In the genomic region with DNA sequence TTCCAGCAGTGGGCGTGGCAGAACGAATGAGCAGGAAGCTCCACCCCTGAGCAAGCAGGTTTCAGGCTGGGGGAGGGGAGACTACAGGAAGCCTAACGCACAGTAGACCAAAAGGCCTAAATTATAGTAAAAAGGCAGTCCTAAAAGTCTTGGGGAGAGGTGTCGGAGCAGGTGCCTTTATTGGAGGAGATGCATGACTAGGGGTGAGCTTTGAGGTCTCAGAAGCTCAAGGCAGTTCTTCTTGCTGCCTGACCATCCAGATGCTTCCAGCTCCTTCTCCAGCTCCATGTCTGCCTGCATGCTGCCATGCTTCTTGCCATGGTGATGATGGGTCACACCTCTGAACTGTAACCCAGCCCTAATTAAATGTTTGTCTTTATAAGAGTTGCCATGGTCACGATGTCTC, we compare ENCODE assay signal across 14 mouse cellular contexts. TPM values are rescaled to one million over a fixed set of nuclear protein-coding genes. Genes with fewer than 3 reads are reported as not detected.
DNase-seq lines count a peak whose midpoint lies in the region; ATAC-seq and TF ChIP-seq lines count a peak whose summit lies in the region.
"Had no signal": no experiment of that assay in that cellular context is flagged by ENCODE, and none has a peak within 500 bp of the region (broad histone marks: within the 10 kb centered on the region; RNA-seq: fewer than 3 reads in every experiment).

No protein-coding gene starts in this region.

- H3K4me2 ChIP-seq in stomach, embryonic 14.5 days (replicated peaks; ENCODE audit: low read depth, low read length) = no peak overlapping the region
- no peak overlapping the region for H3K4me2 ChIP-seq in stomach, postnatal 0 days (replicated peaks; ENCODE audit: low read depth)
- no peak overlapping the region for H3K4me2 ChIP-seq in intestine, embryonic 15.5 days (replicated peaks)

- TF ChIP-seq EP300 in stomach, postnatal 0 days (optimal IDR thresholded peaks at IDR 0.05) = no peak

- intact Hi-C loops in heart, postnatal 25 days (cut with DNase I) = no loop called here

- no peak overlapping the region for H3K9ac ChIP-seq in stomach, embryonic 14.5 days (replicated peaks; ENCODE audit: low read depth, low read length)
- H3K9ac ChIP-seq in stomach, postnatal 0 days (ENCODE audit: low read length) = no peak overlapping the region
- no peak overlapping the region for H3K9ac ChIP-seq in intestine, embryonic 15.5 days

- no peaks in the 10 kb centered on the region for H3K4me1 ChIP-seq in heart, embryonic 10.5 days
- no peaks in the 10 kb centered on the region for H3K4me1 ChIP-seq in stomach, embryonic 14.5 days (ENCODE audit: control insufficient read depth, insufficient read depth, low read length)
- H3K4me1 ChIP-seq in stomach, postnatal 0 days (replicated peaks; ENCODE audit: control insufficient read depth, insufficient read depth) = no peaks in the 10 kb centered on the region
- no peaks in the 10 kb centered on the region for H3K4me1 ChIP-seq in intestine, embryonic 15.5 days (replicated peaks)

- H3K4me3 ChIP-seq in heart, embryonic 10.5 days = no peak overlapping the region
- H3K4me3 ChIP-seq in stomach, embryonic 14.5 days (ENCODE audit: low read depth, low read length) = no peak overlapping the region
- no peak overlapping the region for H3K4me3 ChIP-seq in stomach, postnatal 0 days (ENCODE audit: low read depth, low read length)
- H3K4me3 ChIP-seq in intestine, embryonic 15.5 days (replicated peaks) = no peak overlapping the region
- H3K4me3 ChIP-seq: myocyte had no signal

- H3K9me3 ChIP-seq in heart, embryonic 10.5 days = no peaks in the 10 kb centered on the region
- H3K9me3 ChIP-seq in stomach, embryonic 14.5 days (ENCODE audit: control insufficient read depth, low read depth, low read length) = no peaks in the 10 kb centered on the region
- H3K9me3 ChIP-seq in stomach, postnatal 0 days (ENCODE audit: control insufficient read depth, low read length) = no peaks in the 10 kb centered on the region
- H3K9me3 ChIP-seq in intestine, embryonic 15.5 days = no peaks in the 10 kb centered on the region

- no peaks in the 10 kb centered on the region for H3K36me3 ChIP-seq in heart, embryonic 10.5 days
- no peaks in the 10 kb centered on the region for H3K36me3 ChIP-seq in stomach, embryonic 14.5 days (ENCODE audit: control insufficient read depth, insufficient read depth, low read length)
- no peaks in the 10 kb centered on the region for H3K36me3 ChIP-seq in stomach, postnatal 0 days (ENCODE audit: control insufficient read depth, insufficient read depth, low read length)
- no peaks in the 10 kb centered on the region for H3K36me3 ChIP-seq in intestine, embryonic 15.5 days

- no peak for TF ChIP-seq CTCF in stomach, postnatal 0 days (IDR thresholded peaks at IDR 0.05; ENCODE audit: low read depth)

- H3K27ac ChIP-seq in heart, embryonic 10.5 days = no peak overlapping the region
- H3K27ac ChIP-seq in stomach, embryonic 14.5 days (ENCODE audit: low read length) = no peak overlapping the region
- no peak overlapping the region for H3K27ac ChIP-seq in stomach, postnatal 0 days (replicated peaks)
- no peak overlapping the region for H3K27ac ChIP-seq in intestine, embryonic 15.5 days

- DNase-seq in heart, embryonic 10.5 days (ENCODE audit: low spot score) = peak; percentile 71
- no peak for DNase-seq in heart, postnatal 25 days (ENCODE audit: low spot score)
- no peak for DNase-seq in stomach, postnatal 0 days (ENCODE audit: low spot score)
- DNase-seq in left cerebral cortex, adult 9 months (ENCODE audit: low spot score in 2 of 2) = no peak
- no peak for DNase-seq in T-cell, adult 2 months (ENCODE audit: low spot score)
- no peak for DNase-seq in frontal cortex, postnatal 36 days (ENCODE audit: low spot score in 2 of 2)
- DNase-seq: adrenal gland, postnatal 36 days; cerebellum, adult 2 months; kidney, postnatal 25 days; lung, postnatal 4 days; thymus, postnatal 4 days had no signal

- 0 out of 2 replicates have a peak, but pooled peaks have one; percentile 18 for ATAC-seq in stomach, embryonic 14.5 days (ENCODE audit: insufficient number of reproducible peaks, insufficient read depth, low FRiP score, low read depth)
- no peak for ATAC-seq in stomach, postnatal 0 days (ENCODE audit: low FRiP score, low TSS enrichment)
- ATAC-seq in intestine, embryonic 15.5 days = peak; percentile 80

- 61% methylated on average over 5 of the region's 5 CpGs for WGBS in heart, embryonic 10.5 days
- 59% methylated on average over 5 of the region's 5 CpGs for WGBS in stomach, embryonic 14.5 days
- WGBS in stomach, postnatal 0 days = 80% methylated on average over 4 of the region's 5 CpGs
- WGBS in intestine, embryonic 15.5 days = 65% methylated on average over 5 of the region's 5 CpGs

- H3K27me3 ChIP-seq in heart, embryonic 10.5 days (ENCODE audit: insufficient read depth, poor library complexity, severe bottlenecking) = no peaks in the 10 kb centered on the region
- H3K27me3 ChIP-seq in stomach, embryonic 14.5 days (ENCODE audit: control insufficient read depth, insufficient read depth, low read length) = no peaks in the 10 kb centered on the region
- no peaks in the 10 kb centered on the region for H3K27me3 ChIP-seq in stomach, postnatal 0 days (ENCODE audit: control insufficient read depth, insufficient read depth, low read length)
- H3K27me3 ChIP-seq in intestine, embryonic 15.5 days (replicated peaks) = no peaks in the 10 kb centered on the region

RNA-seq across cellular contexts. Expression of a gene that starts 31.8 kb away (rescaled TPM):
- polyA plus RNA-seq in heart, embryonic 10.5 days (2016; fragmentation: Nextera tagmentation; extraction: Ambion mirVana) = 23.6 and 24.2 TPM in 2 replicates
- 10 to 100 TPM; 23.6 to 24.8 TPM for total RNA-seq in heart, postnatal 25 days (2021)
- 50.3 and 53.9 TPM in 2 replicates for polyA plus RNA-seq in stomach, embryonic 14.5 days (2014; fragmentation: Nextera tagmentation; extraction: Ambion mirVana)
- 17.2 and 20.0 TPM in 2 replicates for polyA plus RNA-seq in stomach, postnatal 0 days (2015; fragmentation: Nextera tagmentation; extraction: Ambion mirVana)
- polyA plus RNA-seq in intestine, embryonic 15.5 days (2015; fragmentation: Nextera tagmentation; extraction: Ambion mirVana) = 28.9 and 32.1 TPM in 2 replicates

RNA-seq across cellular contexts. Expression of a gene that starts 41.3 kb away (rescaled TPM):
- polyA plus RNA-seq in heart, embryonic 10.5 days (2016; fragmentation: Nextera tagmentation; extraction: Ambion mirVana) = 121 and 143 TPM in 2 replicates
- 10 to 100 TPM; 39.4 to 43.7 TPM for total RNA-seq in heart, postnatal 25 days (2021)
- polyA plus RNA-seq in stomach, embryonic 14.5 days (2014; fragmentation: Nextera tagmentation; extraction: Ambion mirVana) = 148 and 155 TPM in 2 replicates
- 117 and 121 TPM in 2 replicates for polyA plus RNA-seq in stomach, postnatal 0 days (2015; fragmentation: Nextera tagmentation; extraction: Ambion mirVana)
- polyA plus RNA-seq in intestine, embryonic 15.5 days (2015; fragmentation: Nextera tagmentation; extraction: Ambion mirVana) = 68.8 and 78.8 TPM in 2 replicates
